Mouse (Mus musculus): ENCODE data around the gene Wars. TPM values are rescaled to one million over a fixed set of nuclear protein-coding genes. Genes with fewer than 3 reads are reported as not detected.

Wars gene
- polyA plus RNA-seq, 1 experiment from 2014 or later, result 61.7 TPM

DNA sequence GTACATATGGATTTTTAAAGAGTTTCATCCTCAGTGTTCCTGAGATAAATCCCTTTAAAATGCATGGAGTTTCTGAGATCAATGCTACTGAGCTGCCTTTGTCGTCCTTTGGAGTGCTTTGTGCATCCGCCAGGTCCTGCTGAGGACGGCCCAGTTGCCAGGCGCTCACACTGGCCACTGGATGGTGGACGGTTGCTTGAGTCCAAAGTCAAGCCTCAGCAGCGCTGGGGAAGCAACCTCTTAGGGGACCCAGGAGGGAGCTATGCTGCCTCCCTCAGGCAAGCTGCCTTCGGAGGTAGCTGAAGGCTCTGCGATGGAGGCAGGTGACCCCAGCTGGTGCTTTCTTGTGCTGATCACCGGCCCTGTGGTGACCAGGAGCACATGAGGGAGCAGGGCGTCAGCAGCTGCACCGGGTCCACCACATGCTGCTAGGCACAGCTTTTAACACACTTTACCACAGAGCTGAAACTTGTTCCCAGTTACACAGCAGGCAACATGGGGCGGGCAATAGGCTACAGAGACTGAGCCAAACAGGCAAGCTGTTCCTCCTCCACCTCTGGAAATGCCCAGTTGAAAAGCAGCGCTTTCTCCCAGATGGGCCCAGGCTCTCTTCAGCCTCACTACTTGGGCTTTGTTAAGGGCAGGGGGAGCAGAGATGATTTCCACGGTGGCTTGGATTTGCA, 11.8 kb upstream of the Wars start:
- Histone ChIP-seq H3K36me3 (no peaks in the 10 kb centered on the region), H3K4me3 (no peak overlapping the region), H3K27me3 (peaks cover 15% of the 10 kb centered on the region; the same call in 1 of the 2 replicates), H3K27ac (no peak overlapping the region), H3K9me3 (no peaks in the 10 kb centered on the region), H3K9ac (no peak overlapping the region), H3K4me2 (no peak overlapping the region), H3K4me1 (peaks cover 42% of the 10 kb centered on the region)
- WGBS, result 60% methylated on average over 14 of the region's 14 CpGs
- ATAC-seq (ENCODE audit: insufficient number of reproducible peaks, low FRiP score, low TSS enrichment, low read depth), result no peak

DNA sequence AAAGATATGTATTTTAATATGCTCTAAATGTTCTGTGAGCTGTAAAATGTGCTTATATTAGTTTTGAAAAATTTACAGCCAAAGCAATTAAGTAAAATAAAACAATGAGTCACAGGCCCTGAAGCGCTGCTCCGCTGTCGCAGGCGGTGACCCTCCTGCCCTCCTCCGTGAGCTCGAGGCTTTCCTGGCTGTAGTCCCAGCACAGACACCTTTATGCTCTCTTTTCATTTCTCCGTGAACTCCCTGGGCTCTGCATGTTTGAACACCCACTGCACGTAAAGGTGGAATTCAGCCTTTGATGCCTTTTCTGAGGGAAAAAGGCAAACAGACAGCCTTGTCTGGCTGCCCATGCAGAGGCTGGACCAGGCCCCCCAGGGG, 10.3 kb upstream of the Wars start:
- H3K4me3 ChIP-seq, result no peak overlapping the region
- H3K4me1 ChIP-seq, result peaks cover 37% of the 10 kb centered on the region
- ATAC-seq (ENCODE audit: insufficient number of reproducible peaks, low FRiP score, low TSS enrichment, low read depth), result no peak
- no peak overlapping the region for H3K4me2 ChIP-seq
- H3K36me3 ChIP-seq, result no peaks in the 10 kb centered on the region
- no peak overlapping the region for H3K9ac ChIP-seq
- peak overlapping the region; percentile 47; the same call in 1 of the 2 replicates for H3K27ac ChIP-seq
- no peaks in the 10 kb centered on the region for H3K9me3 ChIP-seq
- peaks cover 15% of the 10 kb centered on the region; the same call in 1 of the 2 replicates for H3K27me3 ChIP-seq
- WGBS, result 15% methylated on average over 8 of the region's 8 CpGs

DNA sequence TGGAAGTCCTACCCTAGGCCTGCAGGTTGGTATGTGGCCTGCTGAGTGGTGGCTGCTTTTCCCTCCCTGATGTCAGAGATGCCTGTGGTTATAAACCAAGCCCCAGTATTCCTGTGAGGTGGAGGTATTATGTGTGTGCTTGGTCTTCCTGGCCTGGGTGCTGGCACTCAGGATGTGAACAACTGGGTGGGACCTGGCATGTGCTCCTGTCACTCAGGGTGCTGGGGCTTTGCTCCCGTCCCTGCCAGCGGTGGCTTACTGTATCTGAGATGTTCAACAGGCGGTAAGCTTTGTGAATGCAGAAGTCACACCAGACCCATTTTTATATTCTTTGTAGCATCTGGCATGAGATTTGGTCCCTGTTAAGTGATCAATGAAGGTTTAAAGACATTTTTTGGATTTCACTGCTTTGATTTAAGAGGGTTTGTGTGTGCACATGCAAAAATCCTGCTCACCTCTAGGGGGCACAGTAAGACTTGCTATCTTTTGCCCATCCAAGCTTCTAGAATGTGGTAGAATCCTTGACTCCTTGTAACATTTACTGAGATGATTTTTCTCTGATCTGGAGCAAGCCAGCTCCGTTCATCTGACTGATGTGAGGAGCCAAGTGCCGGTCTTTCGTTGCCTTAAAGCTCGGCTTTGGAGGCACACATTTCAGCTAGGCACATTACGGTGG, 9.8 kb upstream of the Wars start:
- Histone ChIP-seq H3K36me3 (no peaks in the 10 kb centered on the region), H3K4me3 (no peak overlapping the region), H3K4me1 (peaks cover 34% of the 10 kb centered on the region), H3K4me2 (no peak overlapping the region), H3K9me3 (no peaks in the 10 kb centered on the region), H3K9ac (no peak overlapping the region), H3K27ac (peak overlapping the region; percentile 47), H3K27me3 (peaks cover 15% of the 10 kb centered on the region; the same call in 1 of the 2 replicates)
- 39% methylated on average over 8 of the region's 8 CpGs for WGBS
- ATAC-seq (ENCODE audit: insufficient number of reproducible peaks, low FRiP score, low TSS enrichment, low read depth), result no peak

DNA sequence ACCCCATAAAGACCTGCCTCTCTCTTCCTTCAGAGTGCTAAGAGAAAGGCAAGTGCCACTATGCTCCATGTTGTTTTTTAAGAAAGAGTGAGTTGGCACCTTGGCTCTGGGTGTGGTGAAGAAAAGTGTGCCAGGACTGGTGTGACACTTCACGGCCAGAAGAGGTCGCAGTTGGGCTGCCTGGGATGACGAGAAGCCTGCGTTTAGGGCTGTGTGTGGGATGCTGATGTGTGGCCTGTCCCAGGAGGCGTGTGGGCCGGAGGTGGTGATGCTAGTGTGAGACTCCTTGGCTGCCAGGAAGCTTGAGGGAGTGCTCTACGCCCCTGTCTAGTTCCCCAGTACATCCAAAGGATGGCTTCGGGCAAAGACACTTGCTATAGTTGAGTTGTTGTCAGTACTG, 9.0 kb upstream of the Wars start:
- no peaks in the 10 kb centered on the region for H3K9me3 ChIP-seq
- H3K9ac ChIP-seq, result no peak overlapping the region
- 19% methylated on average over 8 of the region's 8 CpGs for WGBS
- H3K36me3 ChIP-seq, result peaks cover 6% of the 10 kb centered on the region; the same call in 1 of the 2 replicates
- H3K27ac ChIP-seq, result no peak overlapping the region
- peaks cover 34% of the 10 kb centered on the region for H3K4me1 ChIP-seq
- H3K4me3 ChIP-seq, result no peak overlapping the region
- no peak for ATAC-seq (ENCODE audit: insufficient number of reproducible peaks, low FRiP score, low TSS enrichment, low read depth)
- no peak overlapping the region for H3K4me2 ChIP-seq
- peaks cover 13% of the 10 kb centered on the region; the same call in 1 of the 2 replicates for H3K27me3 ChIP-seq

DNA sequence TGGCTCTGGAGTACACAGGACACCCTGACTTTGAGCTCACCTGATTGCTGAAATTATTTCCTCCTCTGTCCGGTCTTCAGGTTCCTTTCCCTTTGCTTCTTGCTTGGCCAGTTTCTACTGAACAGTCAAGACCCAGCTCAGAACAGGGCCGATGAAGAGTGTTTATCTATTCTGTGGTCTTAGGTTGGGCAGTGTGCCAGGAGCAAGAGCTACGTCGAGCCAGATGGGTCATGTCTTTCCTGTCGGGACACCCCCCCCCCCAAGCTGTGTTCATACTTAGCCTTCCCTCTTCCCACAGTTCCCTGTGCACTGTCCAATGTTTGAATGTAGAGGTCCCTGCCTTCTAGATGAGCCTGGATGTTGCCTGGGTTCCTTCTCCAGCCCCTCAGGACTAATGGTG, 7.4 kb upstream of the Wars start:
- Histone ChIP-seq H3K9me3 (no peaks in the 10 kb centered on the region), H3K9ac (no peak overlapping the region), H3K27me3 (0 out of 2 replicates have a peak, but pooled peaks cover 6% of the 10 kb centered on the region), H3K27ac (no peak overlapping the region), H3K4me2 (no peak overlapping the region), H3K4me3 (no peak overlapping the region), H3K4me1 (peaks cover 29% of the 10 kb centered on the region), H3K36me3 (peaks cover 8% of the 10 kb centered on the region; the same call in 1 of the 2 replicates)
- 68% methylated on average over 5 of the region's 5 CpGs for WGBS
- no peak for ATAC-seq (ENCODE audit: insufficient number of reproducible peaks, low FRiP score, low TSS enrichment, low read depth)

DNA sequence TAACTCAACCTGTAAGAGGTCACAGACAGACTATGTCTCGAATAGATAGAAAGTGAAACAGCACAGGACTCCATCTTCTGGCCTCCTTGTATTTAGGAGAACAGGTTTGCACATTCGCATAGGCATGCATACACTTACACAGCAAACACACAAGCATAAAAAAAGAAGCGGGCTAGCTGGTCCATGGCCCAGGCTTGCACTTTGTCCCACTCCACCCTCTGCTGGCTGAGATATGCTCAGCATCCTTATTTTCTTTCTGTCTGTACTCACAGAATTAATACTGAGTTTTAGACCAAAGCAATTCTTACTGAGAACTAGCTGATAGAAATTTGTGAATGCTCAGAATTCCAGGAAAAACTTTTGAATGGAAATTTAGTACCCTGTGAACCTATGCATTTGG, 2.0 kb upstream of the Wars start:
- Histone ChIP-seq H3K36me3 (peaks cover 8% of the 10 kb centered on the region; the same call in 1 of the 2 replicates), H3K9ac (no peak overlapping the region), H3K27me3 (no peaks in the 10 kb centered on the region), H3K4me2 (no peak overlapping the region), H3K9me3 (no peaks in the 10 kb centered on the region), H3K4me3 (no peak overlapping the region), H3K27ac (no peak overlapping the region), H3K4me1 (peaks cover 23% of the 10 kb centered on the region)
- 76% methylated on average over 3 of the region's 3 CpGs for WGBS
- ATAC-seq (ENCODE audit: insufficient number of reproducible peaks, low FRiP score, low TSS enrichment, low read depth), result no peak

DNA sequence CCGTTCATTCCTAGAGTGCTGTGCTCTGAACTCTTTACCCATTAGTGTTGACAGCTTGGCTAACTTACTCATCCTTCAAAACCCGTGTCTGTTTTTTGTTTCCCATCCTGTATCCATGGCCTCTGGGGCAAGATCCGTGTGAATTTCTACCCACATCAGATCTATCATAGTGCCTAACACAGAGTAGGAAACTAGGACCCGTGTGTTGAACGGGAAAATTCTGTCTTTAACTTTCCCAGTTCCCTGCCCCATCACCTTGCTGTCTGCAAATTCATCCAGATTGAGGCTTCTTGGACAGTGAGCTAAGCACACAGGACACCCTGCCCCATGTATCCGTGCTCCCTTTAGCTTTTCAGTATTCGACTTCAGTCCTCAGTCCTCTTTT, 450 bp upstream of the Wars start:
- H3K4me1 ChIP-seq, result peaks cover 23% of the 10 kb centered on the region
- H3K9ac ChIP-seq, result peak overlapping the region; percentile 43
- H3K9me3 ChIP-seq, result no peaks in the 10 kb centered on the region
- 1% methylated on average over 7 of the region's 7 CpGs for WGBS
- ATAC-seq (ENCODE audit: insufficient number of reproducible peaks, low FRiP score, low TSS enrichment, low read depth), result peak; percentile 5; the same call in 1 of the 2 replicates
- peak overlapping the region; percentile 78 for H3K4me3 ChIP-seq
- no peak overlapping the region for H3K27ac ChIP-seq
- no peaks in the 10 kb centered on the region for H3K27me3 ChIP-seq
- H3K36me3 ChIP-seq, result peaks cover 18% of the 10 kb centered on the region; the same call in 1 of the 2 replicates
- H3K4me2 ChIP-seq, result peak overlapping the region; percentile 66

DNA sequence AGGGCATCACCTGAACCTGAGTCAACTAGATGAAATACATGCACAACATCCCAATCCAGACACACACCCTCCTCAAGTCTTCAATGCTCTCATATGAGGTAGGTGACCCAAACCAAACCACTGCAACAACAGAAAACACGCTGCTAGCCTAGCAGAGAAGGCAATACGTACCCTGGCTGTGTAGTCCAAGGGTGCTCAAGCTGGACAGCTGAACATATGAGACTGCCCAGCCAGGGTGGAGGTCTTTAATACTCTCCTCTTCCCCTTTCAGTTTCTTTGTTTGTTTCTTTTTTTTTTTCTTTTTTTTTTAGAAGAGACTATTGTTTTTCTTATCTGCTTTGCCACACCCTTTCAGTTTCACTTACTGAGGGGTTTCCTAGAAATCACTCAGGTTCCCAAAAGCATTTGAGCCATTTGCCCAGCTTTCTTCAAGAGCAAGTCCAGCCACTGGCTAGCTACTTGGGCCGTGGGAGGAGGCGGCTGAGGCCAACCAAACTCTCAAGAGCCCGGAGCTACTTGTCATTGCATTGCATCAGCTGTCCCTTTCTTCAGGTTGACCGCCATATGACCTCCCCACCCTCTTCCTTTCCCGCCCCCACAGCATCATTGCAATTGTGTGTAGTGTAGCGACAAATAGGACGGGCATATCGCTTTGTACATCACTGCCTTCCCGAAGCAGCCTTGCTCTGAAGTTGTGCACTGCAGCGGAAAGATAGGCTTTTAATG, 822 bp downstream of the Wars start, which contains the start of gene Wdr25:
Wdr25 (plus strand) TSS at position 643 of the 726 bp plus-strand sequence.
- 17% methylated on average over 12 of the region's 12 CpGs for WGBS
- no peak within 1 kb of the TSS for H3K27ac ChIP-seq
- ATAC-seq (ENCODE audit: insufficient number of reproducible peaks, low FRiP score, low TSS enrichment, low read depth), result no peak
- H3K4me1 ChIP-seq, result peaks cover 23% of the 10 kb centered on the region
- no peaks in the 10 kb centered on the region for H3K27me3 ChIP-seq
- H3K36me3 ChIP-seq, result peaks cover 22% of the 10 kb centered on the region
- H3K4me2 ChIP-seq, result peak within 1 kb of the TSS; percentile 66
- peak within 1 kb of the TSS; percentile 78 for H3K4me3 ChIP-seq
- no peaks in the 10 kb centered on the region for H3K9me3 ChIP-seq
- peak within 1 kb of the TSS; percentile 64 for H3K9ac ChIP-seq

DNA sequence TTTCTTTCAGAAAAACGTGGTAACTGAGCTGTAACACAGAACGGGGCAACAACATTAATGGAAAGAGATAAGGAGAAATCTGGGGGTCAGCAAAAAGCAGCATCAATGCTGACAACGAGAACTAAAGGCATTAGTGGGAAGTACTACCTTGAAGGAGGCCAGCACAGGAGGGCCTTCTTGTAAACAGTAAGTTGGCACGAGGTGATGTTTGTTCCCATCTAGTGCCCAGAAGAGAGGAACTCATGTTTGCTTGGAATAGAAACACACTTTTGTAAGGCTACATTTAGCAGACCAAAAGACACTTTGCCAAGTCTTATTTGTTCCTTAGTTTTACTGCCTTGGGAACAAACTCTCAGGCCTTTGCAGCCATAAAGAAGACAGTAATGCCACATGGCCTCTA, 5.3 kb downstream of the Wars start:
- 64% methylated on average over 4 of the region's 4 CpGs for WGBS
- ATAC-seq (ENCODE audit: insufficient number of reproducible peaks, low FRiP score, low TSS enrichment, low read depth), result no peak
- Histone ChIP-seq H3K9ac (no peak overlapping the region), H3K27ac (no peak overlapping the region), H3K4me2 (no peak overlapping the region), H3K4me1 (peaks cover 15% of the 10 kb centered on the region), H3K36me3 (peaks cover 58% of the 10 kb centered on the region), H3K4me3 (no peak overlapping the region), H3K9me3 (no peaks in the 10 kb centered on the region), H3K27me3 (no peaks in the 10 kb centered on the region)

DNA sequence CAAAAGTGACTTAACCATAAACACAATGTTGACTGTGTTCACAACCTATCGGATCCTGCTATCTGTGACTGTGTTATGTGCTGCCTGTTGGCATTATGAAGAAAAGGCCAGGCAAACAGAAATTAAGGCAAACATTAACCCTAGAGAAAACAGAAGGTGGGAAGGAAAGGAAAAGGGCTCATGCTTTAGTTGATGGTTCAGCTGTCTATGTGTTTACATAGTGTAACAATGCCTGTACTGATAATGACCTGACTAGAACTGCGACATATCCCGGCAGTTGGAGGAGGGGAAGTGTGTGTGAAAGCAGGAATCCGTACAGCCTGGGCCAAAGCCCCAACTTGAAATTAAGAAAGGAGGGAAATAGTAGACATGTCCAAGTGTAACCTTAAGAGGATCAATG, 6.9 kb downstream of the Wars start:
- Histone ChIP-seq H3K9ac (no peak overlapping the region; the same call in 1 of the 2 replicates), H3K27ac (no peak overlapping the region), H3K4me1 (no peaks in the 10 kb centered on the region), H3K4me3 (no peak overlapping the region), H3K27me3 (no peaks in the 10 kb centered on the region), H3K4me2 (no peak overlapping the region), H3K9me3 (no peaks in the 10 kb centered on the region), H3K36me3 (peaks cover 74% of the 10 kb centered on the region)
- no peak for ATAC-seq (ENCODE audit: insufficient number of reproducible peaks, low FRiP score, low TSS enrichment, low read depth)
- WGBS, result 93% methylated on average over 4 of the region's 4 CpGs

DNA sequence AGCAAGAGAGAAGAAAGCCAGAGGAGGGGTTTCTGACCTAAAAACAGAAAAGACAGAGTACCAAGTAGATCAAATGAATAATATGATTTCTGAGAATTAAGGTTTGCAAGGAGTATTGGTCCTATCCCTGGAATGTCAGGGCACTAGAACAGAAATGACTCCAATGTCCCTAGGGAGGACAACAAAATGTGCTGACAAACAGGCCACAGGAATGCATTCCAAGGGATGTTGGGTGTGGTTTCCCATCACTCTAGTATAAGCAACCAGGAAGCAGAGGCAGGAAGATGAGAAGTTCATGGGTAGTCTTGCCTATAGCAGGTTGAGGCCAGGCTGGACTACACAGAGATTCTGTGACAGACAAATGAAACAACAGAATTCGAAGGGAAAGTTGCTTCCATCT, 8.1 kb downstream of the Wars start:
- Histone ChIP-seq H3K36me3 (peaks cover 82% of the 10 kb centered on the region), H3K27me3 (no peaks in the 10 kb centered on the region), H3K4me3 (no peak overlapping the region), H3K27ac (no peak overlapping the region), H3K4me2 (no peak overlapping the region), H3K4me1 (no peaks in the 10 kb centered on the region), H3K9me3 (no peaks in the 10 kb centered on the region), H3K9ac (no peak overlapping the region)
- no peak for ATAC-seq (ENCODE audit: insufficient number of reproducible peaks, low FRiP score, low TSS enrichment, low read depth)
- 94% methylated on average over 1 of the region's 1 CpGs for WGBS

DNA sequence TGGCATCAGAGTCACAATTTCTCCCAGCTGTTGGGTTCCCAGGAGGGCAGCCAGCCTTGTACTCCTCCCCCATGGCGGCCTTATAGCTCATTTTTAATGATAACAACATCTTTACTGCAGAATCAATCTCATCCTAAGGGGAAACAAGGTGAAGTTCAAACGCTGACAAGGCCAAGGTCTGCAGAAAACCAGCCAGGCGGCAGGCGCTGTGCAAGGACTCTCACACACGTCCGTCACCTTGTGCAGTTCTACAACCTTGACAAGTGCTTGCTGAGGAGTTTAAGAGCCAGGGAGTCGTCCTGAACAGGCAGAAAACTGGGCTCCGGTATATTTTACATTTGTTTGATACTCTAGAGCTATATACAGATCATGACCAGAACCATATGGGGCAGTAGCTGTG, 11.2 kb downstream of the Wars start:
- WGBS, result 85% methylated on average over 8 of the region's 8 CpGs
- Histone ChIP-seq H3K9me3 (no peaks in the 10 kb centered on the region), H3K4me2 (no peak overlapping the region), H3K9ac (no peak overlapping the region), H3K36me3 (peaks cover 76% of the 10 kb centered on the region), H3K4me1 (no peaks in the 10 kb centered on the region), H3K27me3 (no peaks in the 10 kb centered on the region), H3K27ac (no peak overlapping the region), H3K4me3 (no peak overlapping the region)
- ATAC-seq (ENCODE audit: insufficient number of reproducible peaks, low FRiP score, low TSS enrichment, low read depth), result no peak
